Mouse (Mus musculus): Measurements from ENCODE around the gene Fbxl16. TPM values are rescaled to one million over a fixed set of nuclear protein-coding genes. Genes with fewer than 3 reads are reported as not detected.

Fbxl16 gene
- polyA plus RNA-seq (2015; fragmentation: Nextera tagmentation; extraction: Ambion mirVana) = 0.43 and 0.70 TPM in 2 replicates

GRCm38 (mm10) chr17:25808789-25809605 lies at the start of gene Fbxl16:
Gene Fbxl16 (plus strand): TSS chr17:25809085.
- peak within 1 kb of the TSS; percentile 79 for H3K4me2 ChIP-seq (replicated peaks; ENCODE audit: low read depth, low read length)
- no peaks in the 10 kb centered on the region for H3K9me3 ChIP-seq (ENCODE audit: low read length)
- DNase-seq (ENCODE audit: low spot score) (peak; percentile 68), ATAC-seq (peak; percentile 80)
- H3K9ac ChIP-seq (replicated peaks; ENCODE audit: low read depth) = no peak within 1 kb of the TSS
- H3K36me3 ChIP-seq (ENCODE audit: insufficient read depth, low read length) = no peaks in the 10 kb centered on the region
- peak; percentile 44 for TF ChIP-seq CTCF (IDR thresholded peaks at IDR 0.05)
- TF ChIP-seq EP300 (IDR thresholded peaks at IDR 0.05) = no peak
- H3K4me3 ChIP-seq (ENCODE audit: low read depth, low read length) = peak within 1 kb of the TSS; percentile 51
- 1% methylated on average over 64 of the region's 100 CpGs for WGBS
- H3K27me3 ChIP-seq (replicated peaks; ENCODE audit: insufficient read depth, low read length) = peaks cover 24% of the 10 kb centered on the region
- H3K27ac ChIP-seq (ENCODE audit: low read length) = no peak within 1 kb of the TSS
- H3K4me1 ChIP-seq (ENCODE audit: insufficient read depth, low read depth, low read length) = 0 out of 2 replicates have a peak, but pooled peaks cover 6% of the 10 kb centered on the region

DNA sequence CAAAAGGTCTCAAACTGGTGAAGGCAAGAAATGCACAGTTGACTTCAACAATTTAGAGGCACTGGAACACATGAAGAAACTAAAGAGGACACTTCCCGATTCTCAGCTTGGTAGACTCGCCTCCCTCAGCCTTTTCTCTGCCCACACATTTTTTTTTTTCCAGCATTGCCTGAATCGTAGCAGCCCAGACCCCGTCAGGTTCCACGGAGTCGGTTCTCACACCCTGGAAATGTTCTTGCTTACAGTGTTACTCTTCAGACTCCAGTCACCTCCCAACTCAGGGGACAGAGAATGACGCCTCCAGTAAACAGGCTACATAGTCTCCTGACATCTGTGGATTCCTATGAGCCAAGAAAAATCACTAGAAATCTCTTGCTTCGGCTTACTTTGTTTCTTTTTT lies 48.7 kb upstream of the Fbxl16 start:
- no peaks in the 10 kb centered on the region for H3K9me3 ChIP-seq (ENCODE audit: low read length)

DNA sequence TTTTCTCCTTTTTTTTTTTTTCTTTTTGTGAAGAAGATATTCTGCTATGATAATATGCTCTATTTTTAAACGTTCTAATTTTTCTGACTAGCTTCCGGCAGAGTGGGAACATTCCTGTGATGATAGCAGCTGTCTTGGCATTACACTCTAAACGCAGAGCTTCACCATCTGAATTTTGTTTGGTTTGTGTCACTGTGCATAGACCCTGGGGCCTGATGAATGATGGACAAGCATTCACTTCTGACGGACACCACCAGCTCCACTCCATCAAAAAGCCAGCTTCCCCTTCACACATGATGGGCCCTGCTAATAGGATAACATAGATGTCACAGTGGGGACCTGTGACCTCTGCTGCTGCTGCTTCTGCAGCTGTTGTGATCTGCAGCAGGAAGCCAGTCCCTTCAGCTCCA lies 47.3 kb upstream of the Fbxl16 start:
- Histone ChIP-seq H3K9ac (replicated peaks; ENCODE audit: low read depth) (no peak overlapping the region), H3K27ac (ENCODE audit: low read length) (no peak overlapping the region), H3K4me1 (ENCODE audit: insufficient read depth, low read depth, low read length) (no peaks in the 10 kb centered on the region), H3K36me3 (ENCODE audit: insufficient read depth, low read length) (no peaks in the 10 kb centered on the region), H3K4me2 (replicated peaks; ENCODE audit: low read depth, low read length) (no peak overlapping the region), H3K4me3 (ENCODE audit: low read depth, low read length) (no peak overlapping the region), H3K9me3 (ENCODE audit: low read length) (no peaks in the 10 kb centered on the region), H3K27me3 (replicated peaks; ENCODE audit: insufficient read depth, low read length) (no peaks in the 10 kb centered on the region)
- DNase-seq (ENCODE audit: low spot score) (peak; percentile 59), ATAC-seq (peak; percentile 2; the same call in 1 of the 2 replicates)
- TF ChIP-seq EP300 (IDR thresholded peaks at IDR 0.05) = no peak
- no peak for TF ChIP-seq CTCF (IDR thresholded peaks at IDR 0.05)
- 21% methylated on average over 4 of the region's 4 CpGs for WGBS

More for the DNA sequence above, 48.7 kb upstream of the Fbxl16 start:
- TF ChIP-seq CTCF (IDR thresholded peaks at IDR 0.05) = no peak
- no peak for TF ChIP-seq EP300 (IDR thresholded peaks at IDR 0.05)
- Histone ChIP-seq H3K27me3 (replicated peaks; ENCODE audit: insufficient read depth, low read length) (no peaks in the 10 kb centered on the region), H3K9ac (replicated peaks; ENCODE audit: low read depth) (no peak overlapping the region), H3K4me3 (ENCODE audit: low read depth, low read length) (no peak overlapping the region), H3K27ac (ENCODE audit: low read length) (no peak overlapping the region), H3K4me1 (ENCODE audit: insufficient read depth, low read depth, low read length) (no peaks in the 10 kb centered on the region), H3K4me2 (replicated peaks; ENCODE audit: low read depth, low read length) (no peak overlapping the region), H3K36me3 (ENCODE audit: insufficient read depth, low read length) (no peaks in the 10 kb centered on the region)
- no peak for ATAC-seq
- DNase-seq (ENCODE audit: low spot score) = no peak
- 64% methylated on average over 8 of the region's 8 CpGs for WGBS

DNA sequence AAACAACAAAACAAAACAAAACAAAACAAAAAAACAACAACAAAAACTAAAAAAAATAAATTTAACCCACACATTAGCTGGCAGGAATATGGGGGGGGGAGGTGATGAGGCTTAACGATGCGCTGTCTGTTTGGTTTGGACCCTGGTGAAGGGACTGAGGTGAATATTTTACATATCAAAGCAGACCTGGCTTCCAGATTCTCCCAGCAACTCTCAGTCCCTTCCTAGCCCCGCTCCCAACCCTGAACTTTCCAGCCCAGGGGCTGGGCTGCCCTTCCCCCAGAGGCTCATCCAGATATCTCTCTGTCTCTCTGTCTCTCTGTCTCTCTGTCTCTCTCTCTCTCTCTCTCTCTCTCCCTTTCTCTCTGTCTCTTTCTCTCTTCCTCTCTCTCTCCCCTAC lies 46.3 kb upstream of the Fbxl16 start:
- Histone ChIP-seq H3K4me3 (ENCODE audit: low read depth, low read length) (no peak overlapping the region), H3K27me3 (replicated peaks; ENCODE audit: insufficient read depth, low read length) (no peaks in the 10 kb centered on the region), H3K4me1 (ENCODE audit: insufficient read depth, low read depth, low read length) (no peaks in the 10 kb centered on the region), H3K27ac (ENCODE audit: low read length) (no peak overlapping the region), H3K9me3 (ENCODE audit: low read length) (no peaks in the 10 kb centered on the region), H3K4me2 (replicated peaks; ENCODE audit: low read depth, low read length) (no peak overlapping the region), H3K9ac (replicated peaks; ENCODE audit: low read depth) (no peak overlapping the region), H3K36me3 (ENCODE audit: insufficient read depth, low read length) (no peaks in the 10 kb centered on the region)
- no peak for ATAC-seq
- no peak for DNase-seq (ENCODE audit: low spot score)
- TF ChIP-seq CTCF (IDR thresholded peaks at IDR 0.05) (no peak), EP300 (IDR thresholded peaks at IDR 0.05) (no peak)
- 42% methylated on average over 3 of the region's 3 CpGs for WGBS

GRCm38 (mm10) chr17:25765886-25766285 lies 43.0 kb upstream of the Fbxl16 start:
- Histone ChIP-seq H3K9ac (replicated peaks; ENCODE audit: low read depth) (no peak overlapping the region), H3K4me2 (replicated peaks; ENCODE audit: low read depth, low read length) (no peak overlapping the region), H3K27ac (ENCODE audit: low read length) (no peak overlapping the region), H3K9me3 (ENCODE audit: low read length) (no peaks in the 10 kb centered on the region), H3K4me3 (ENCODE audit: low read depth, low read length) (no peak overlapping the region), H3K27me3 (replicated peaks; ENCODE audit: insufficient read depth, low read length) (no peaks in the 10 kb centered on the region), H3K36me3 (ENCODE audit: insufficient read depth, low read length) (no peaks in the 10 kb centered on the region), H3K4me1 (ENCODE audit: insufficient read depth, low read depth, low read length) (no peaks in the 10 kb centered on the region)
- ATAC-seq (no peak), DNase-seq (ENCODE audit: low spot score) (no peak)
- WGBS = 60% methylated on average over 5 of the region's 5 CpGs
- TF ChIP-seq EP300 (IDR thresholded peaks at IDR 0.05) (no peak), CTCF (IDR thresholded peaks at IDR 0.05) (no peak)

- TF ChIP-seq EP300 (IDR thresholded peaks at IDR 0.05) (no peak), CTCF (IDR thresholded peaks at IDR 0.05) (no peak)
- Histone ChIP-seq H3K9me3 (ENCODE audit: low read length) (no peaks in the 10 kb centered on the region), H3K9ac (replicated peaks; ENCODE audit: low read depth) (no peak overlapping the region), H3K36me3 (ENCODE audit: insufficient read depth, low read length) (no peaks in the 10 kb centered on the region), H3K27me3 (replicated peaks; ENCODE audit: insufficient read depth, low read length) (no peaks in the 10 kb centered on the region), H3K27ac (ENCODE audit: low read length) (no peak overlapping the region), H3K4me2 (replicated peaks; ENCODE audit: low read depth, low read length) (no peak overlapping the region), H3K4me1 (ENCODE audit: insufficient read depth, low read depth, low read length) (peaks cover 4% of the 10 kb centered on the region), H3K4me3 (ENCODE audit: low read depth, low read length) (no peak overlapping the region)
- ATAC-seq (no peak), DNase-seq (ENCODE audit: low spot score) (no peak)
- WGBS = 54% methylated on average over 9 of the region's 9 CpGs
Measured at GRCm38 (mm10) chr17:25769331-25769730, 39.6 kb upstream of the Fbxl16 start.

All from lung, postnatal 0 days (tissue).